Mouse (Mus musculus): ENCODE data around the gene Simc1. TPM values are rescaled to one million over a fixed set of nuclear protein-coding genes. Genes with fewer than 3 reads are reported as not detected.

Simc1 gene
- polyA plus RNA-seq, 1 experiment, result 18.8 TPM

- peaks cover 5% of the 10 kb centered on the region; the same call in 1 of the 2 replicates for H3K4me1 ChIP-seq (ENCODE audit: control insufficient read depth, insufficient read depth, low read length)
- TF ChIP-seq POLR2A (IDR thresholded peaks at IDR 0.05; ENCODE audit: extremely low read depth, insufficient read depth, low read length), result no peak
- no peak for TF ChIP-seq CTCF (IDR thresholded peaks at IDR 0.05; ENCODE audit: extremely low read depth, insufficient read depth, low read length)
- H3K4me3 ChIP-seq (ENCODE audit: insufficient read depth, low read length), result peak overlapping the region; percentile 49
- no peak overlapping the region for H3K27ac ChIP-seq (ENCODE audit: insufficient read depth, low read length)
These were observed 88.3 kb downstream of the Simc1 start for GRCm38 (mm10) chr13:54591776-54592356.

DNA sequence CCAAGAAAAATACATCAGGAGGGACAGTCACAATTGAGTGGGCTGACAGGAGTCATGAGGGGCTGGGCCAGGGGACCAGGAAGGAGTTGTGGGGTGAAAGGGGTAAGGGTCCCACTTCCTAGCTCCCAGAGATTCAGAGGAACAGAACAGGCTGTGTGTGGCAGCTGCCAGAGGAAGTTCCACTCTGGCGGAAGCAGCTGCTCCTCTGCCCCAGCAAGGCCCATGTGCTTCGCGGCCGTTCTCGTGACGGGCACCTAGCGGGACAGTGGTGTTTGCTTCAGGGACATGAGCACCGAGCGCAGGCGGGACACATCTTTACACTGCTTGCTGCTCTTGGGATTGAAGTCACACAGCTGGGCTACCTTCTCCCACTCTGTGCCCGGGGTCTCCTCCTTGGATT is 90.0 kb downstream of the Simc1 start:
- peaks cover 5% of the 10 kb centered on the region; the same call in 1 of the 2 replicates for H3K4me1 ChIP-seq (ENCODE audit: control insufficient read depth, insufficient read depth, low read length)
- H3K4me3 ChIP-seq (ENCODE audit: insufficient read depth, low read length), result no peak overlapping the region
- no peak for TF ChIP-seq CTCF (IDR thresholded peaks at IDR 0.05; ENCODE audit: extremely low read depth, insufficient read depth, low read length)
- TF ChIP-seq POLR2A (IDR thresholded peaks at IDR 0.05; ENCODE audit: extremely low read depth, insufficient read depth, low read length), result 0 out of 2 replicates have a peak, but pooled peaks have one; percentile 8
- H3K27ac ChIP-seq (ENCODE audit: insufficient read depth, low read length), result no peak overlapping the region

DNA sequence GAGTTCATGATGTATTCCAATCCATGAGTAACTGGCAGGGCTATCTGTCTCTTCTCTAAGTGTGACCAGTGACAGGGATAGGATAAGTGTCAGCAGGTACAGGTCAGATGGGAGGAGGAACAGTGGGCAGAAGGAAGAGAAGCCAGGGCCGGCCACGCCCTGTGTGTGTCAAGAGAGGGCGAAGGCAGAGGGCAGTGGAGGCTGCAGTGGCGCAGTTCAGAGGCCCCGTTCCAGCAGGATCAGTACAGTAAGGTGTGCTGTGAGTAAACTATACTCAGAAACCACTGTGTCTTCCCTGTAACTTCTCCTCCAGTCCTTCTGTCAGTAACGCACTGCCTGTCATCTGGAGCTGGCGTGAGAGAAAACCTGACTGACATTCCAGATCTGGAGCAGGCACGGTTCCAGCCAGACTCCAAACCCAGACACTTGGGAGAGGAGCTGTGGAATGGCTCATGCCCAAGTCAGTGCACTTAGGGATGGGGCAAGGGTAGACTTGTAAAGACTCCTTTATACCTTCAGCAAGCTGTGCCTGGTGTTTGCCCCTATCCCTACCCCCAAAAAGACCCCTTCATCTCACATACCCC is 92.6 kb downstream of the Simc1 start:
- no peak overlapping the region for H3K4me3 ChIP-seq (ENCODE audit: insufficient read depth, low read length)
- TF ChIP-seq POLR2A (IDR thresholded peaks at IDR 0.05; ENCODE audit: extremely low read depth, insufficient read depth, low read length) (no peak), CTCF (IDR thresholded peaks at IDR 0.05; ENCODE audit: extremely low read depth, insufficient read depth, low read length) (no peak)
- peaks cover 5% of the 10 kb centered on the region; the same call in 1 of the 2 replicates for H3K4me1 ChIP-seq (ENCODE audit: control insufficient read depth, insufficient read depth, low read length)
- H3K27ac ChIP-seq (ENCODE audit: insufficient read depth, low read length), result no peak overlapping the region

DNA sequence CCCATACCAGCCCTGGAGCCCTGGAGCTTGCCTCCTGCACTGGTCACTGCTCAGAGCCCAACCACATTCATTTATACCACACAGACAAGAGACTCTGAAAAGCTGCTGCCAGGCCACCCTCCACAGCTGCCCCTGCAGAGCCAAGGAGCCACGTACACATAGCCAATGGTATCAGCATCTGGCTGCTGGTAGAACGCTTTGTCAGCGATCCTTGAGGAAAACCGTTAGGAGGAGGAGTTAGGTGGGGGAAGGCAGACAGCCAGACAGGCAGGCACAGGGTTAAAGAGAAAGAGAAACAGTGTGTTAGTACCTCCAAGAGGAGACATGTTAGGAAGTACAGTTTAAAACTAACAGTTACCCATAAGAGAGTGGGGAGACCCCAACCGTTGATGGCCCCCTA is 93.3 kb downstream of the Simc1 start:
- H3K4me3 ChIP-seq (ENCODE audit: insufficient read depth, low read length), result no peak overlapping the region
- no peak overlapping the region for H3K27ac ChIP-seq (ENCODE audit: insufficient read depth, low read length)
- TF ChIP-seq POLR2A (IDR thresholded peaks at IDR 0.05; ENCODE audit: extremely low read depth, insufficient read depth, low read length), result no peak
- TF ChIP-seq CTCF (IDR thresholded peaks at IDR 0.05; ENCODE audit: extremely low read depth, insufficient read depth, low read length), result no peak
- H3K4me1 ChIP-seq (ENCODE audit: control insufficient read depth, insufficient read depth, low read length), result peaks cover 2% of the 10 kb centered on the region; the same call in 1 of the 2 replicates

GRCm38 (mm10) chr13:54598622-54599143 is 95.1 kb downstream of the Simc1 start:
- H3K27ac ChIP-seq (ENCODE audit: insufficient read depth, low read length), result no peak overlapping the region
- H3K4me1 ChIP-seq (ENCODE audit: control insufficient read depth, insufficient read depth, low read length), result no peaks in the 10 kb centered on the region
- TF ChIP-seq POLR2A (IDR thresholded peaks at IDR 0.05; ENCODE audit: extremely low read depth, insufficient read depth, low read length) (no peak), CTCF (IDR thresholded peaks at IDR 0.05; ENCODE audit: extremely low read depth, insufficient read depth, low read length) (no peak)
- no peak overlapping the region for H3K4me3 ChIP-seq (ENCODE audit: insufficient read depth, low read length)

Other genes starting within 250 kb of the Simc1 start
- 496 and 516 TPM in 2 replicates for gene Cplx2, start 132.4 kb upstream of the Simc1 start, polyA plus RNA-seq (2012; rRNA removed)
- 24.5 and 24.7 TPM in 2 replicates for gene Thoc3, start 34.9 kb upstream of the Simc1 start, polyA plus RNA-seq (2012; rRNA removed)
- 173 and 181 TPM in 2 replicates for gene 4833439L19Rik, start 61.7 kb downstream of the Simc1 start, polyA plus RNA-seq (2012; rRNA removed)
- gene Arl10, start 71.2 kb downstream of the Simc1 start, polyA plus RNA-seq (2012; rRNA removed), result 20.1 and 20.4 TPM in 2 replicates
- 25.4 and 26.0 TPM in 2 replicates for gene Nop16, start 86.3 kb downstream of the Simc1 start, polyA plus RNA-seq (2012; rRNA removed)
- gene Higd2a, start 86.4 kb downstream of the Simc1 start, polyA plus RNA-seq (2012; rRNA removed), result 238 and 245 TPM in 2 replicates
- gene Cltb, start 107.6 kb downstream of the Simc1 start, polyA plus RNA-seq (2012; rRNA removed), result 284 and 289 TPM in 2 replicates
- gene Faf2, start 118.0 kb downstream of the Simc1 start, polyA plus RNA-seq (2012; rRNA removed), result 30.7 and 34.6 TPM in 2 replicates
- 129 and 131 TPM in 2 replicates for gene Rnf44, start 190.1 kb downstream of the Simc1 start, polyA plus RNA-seq (2012; rRNA removed)
- gene Cdhr2, start 197.7 kb downstream of the Simc1 start, polyA plus RNA-seq (2012; rRNA removed), result 0.25 and 0.29 TPM in 2 replicates
- gene Gprin1, start 246.1 kb downstream of the Simc1 start, polyA plus RNA-seq (2012; rRNA removed), result 57.2 and 62.1 TPM in 2 replicates